Mouse (Mus musculus): ENCODE measurements around the gene Zfp740.

DNA sequence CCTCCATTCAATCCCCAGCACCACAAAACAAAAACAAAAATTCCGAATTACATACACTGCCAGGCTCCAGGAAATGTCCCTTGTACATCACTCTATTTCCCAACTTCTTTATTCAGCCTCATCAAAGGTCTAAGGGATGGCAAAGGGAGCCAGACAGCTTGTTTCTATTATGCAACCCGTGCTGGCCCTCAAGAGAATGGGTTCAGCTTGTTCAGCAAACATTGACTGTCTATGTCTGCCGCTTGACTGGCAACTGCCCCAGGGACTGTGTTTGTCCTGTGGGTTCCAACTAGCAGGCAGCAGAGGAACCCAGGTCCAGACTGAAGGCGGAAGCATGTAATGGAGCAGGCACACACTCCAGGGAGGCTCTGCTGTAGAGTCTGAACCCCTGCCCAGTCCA is 4.2 kb upstream of the Zfp740 start:
- TF ChIP-seq CTCF (IDR thresholded peaks at IDR 0.05; ENCODE audit: low read depth) (no peak), EP300 (IDR thresholded peaks at IDR 0.05; ENCODE audit: low read depth) (no peak)
